Mouse (Mus musculus): Measurements from ENCODE around the gene Ngly1.

- TF ChIP-seq POLR2A (IDR thresholded peaks at IDR 0.05; ENCODE audit: insufficient read depth, low read depth, low read length) (no peak), CTCF (IDR thresholded peaks at IDR 0.05; ENCODE audit: insufficient read depth, low read depth, low read length) (no peak)
Measured at GRCm38 (mm10) chr14:16314842-16315241, 65.8 kb downstream of the Ngly1 start.

Measured in olfactory bulb, adult 2 months (tissue).